Mouse (Mus musculus): ENCODE measurements at regions not wholly inside any gene's neighbourhood (a gene's known extent, or its start where the extent isn't known, plus 50 kb on each side); places are given as distances from the start of the nearest gene placed in this dataset.

- ATAC-seq (ENCODE audit: low FRiP score), result no peak
- Histone ChIP-seq H3K36me3 (no peaks in the 10 kb centered on the region), H3K27me3 (no peaks in the 10 kb centered on the region), H3K4me1 (no peaks in the 10 kb centered on the region), H3K4me2 (replicated peaks) (no peak overlapping the region), H3K4me3 (no peak overlapping the region), H3K9me3 (replicated peaks) (peaks cover 4% of the 10 kb centered on the region; the same call in 1 of the 2 replicates), H3K27ac (no peak overlapping the region), H3K9ac (no peak overlapping the region)
Measured at GRCm38 (mm10) chr7:116596914-116597313, 92.7 kb downstream of the Nucb2 start.

- Histone ChIP-seq H3K27me3 (no peaks in the 10 kb centered on the region), H3K9me3 (replicated peaks) (peaks cover 4% of the 10 kb centered on the region; the same call in 1 of the 2 replicates), H3K36me3 (no peaks in the 10 kb centered on the region), H3K9ac (no peak overlapping the region), H3K27ac (no peak overlapping the region), H3K4me2 (replicated peaks) (no peak overlapping the region), H3K4me1 (no peaks in the 10 kb centered on the region), H3K4me3 (no peak overlapping the region)
- WGBS, result 84% methylated on average over 3 of the region's 3 CpGs
- ATAC-seq (ENCODE audit: low FRiP score), result no peak
Measured at GRCm38 (mm10) chr7:116600340-116600739, 96.2 kb downstream of the Nucb2 start.

DNA sequence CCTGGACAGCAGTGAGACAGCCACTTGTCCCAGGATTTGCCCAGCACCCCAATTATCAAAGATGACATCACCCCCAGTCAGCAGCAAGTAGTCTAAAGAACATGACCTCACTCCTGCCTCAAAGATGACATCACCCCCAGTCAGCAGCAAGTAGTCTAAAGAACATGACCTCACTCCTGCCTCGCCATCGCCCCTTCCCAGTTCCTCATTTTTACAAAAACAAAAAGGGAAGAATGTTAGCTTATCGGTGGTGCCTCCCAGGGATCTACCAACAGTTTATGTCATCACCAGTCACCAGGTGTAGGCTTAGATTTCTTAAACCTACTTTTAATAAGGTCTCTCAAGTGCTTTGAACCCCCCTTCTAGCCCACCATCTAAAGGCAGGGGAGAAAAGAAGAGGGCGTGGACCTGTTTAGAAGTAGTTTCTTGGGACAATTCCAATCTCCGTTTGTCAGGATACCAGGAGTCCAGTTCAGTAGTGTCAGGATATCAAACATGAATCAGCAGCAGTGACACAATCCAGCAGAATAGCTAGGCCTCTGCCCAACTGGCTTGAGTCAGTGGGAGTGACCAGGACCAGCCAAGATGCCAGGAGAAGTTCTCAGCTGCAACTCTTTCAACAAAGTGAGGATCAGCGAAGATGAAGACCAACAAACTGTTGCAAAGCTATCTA is 99.1 kb downstream of the Nucb2 start:
- peaks cover 5% of the 10 kb centered on the region for H3K4me1 ChIP-seq
- no peak overlapping the region for H3K27ac ChIP-seq
- H3K9me3 ChIP-seq (replicated peaks), result peaks cover 4% of the 10 kb centered on the region; the same call in 1 of the 2 replicates
- H3K36me3 ChIP-seq, result no peaks in the 10 kb centered on the region
- H3K4me2 ChIP-seq (replicated peaks), result no peak overlapping the region
- no peak overlapping the region for H3K4me3 ChIP-seq
- no peak overlapping the region for H3K9ac ChIP-seq
- ATAC-seq (ENCODE audit: low FRiP score), result no peak
- 90% methylated on average over 6 of the region's 6 CpGs for WGBS
- H3K27me3 ChIP-seq, result 0 out of 2 replicates have a peak, but pooled peaks cover 2% of the 10 kb centered on the region

GRCm38 (mm10) chr7:116603840-116604194 is 99.6 kb downstream of the Nucb2 start:
- 87% methylated on average over 3 of the region's 3 CpGs for WGBS
- Histone ChIP-seq H3K36me3 (no peaks in the 10 kb centered on the region), H3K4me3 (no peak overlapping the region), H3K4me2 (replicated peaks) (no peak overlapping the region), H3K4me1 (peaks cover 5% of the 10 kb centered on the region), H3K9me3 (replicated peaks) (peaks cover 4% of the 10 kb centered on the region; the same call in 1 of the 2 replicates), H3K27ac (no peak overlapping the region), H3K27me3 (0 out of 2 replicates have a peak, but pooled peaks cover 2% of the 10 kb centered on the region), H3K9ac (no peak overlapping the region)
- no peak for ATAC-seq (ENCODE audit: low FRiP score)

- Histone ChIP-seq H3K9ac (no peak overlapping the region), H3K4me1 (peaks cover 5% of the 10 kb centered on the region), H3K4me3 (no peak overlapping the region), H3K4me2 (replicated peaks) (no peak overlapping the region), H3K27me3 (0 out of 2 replicates have a peak, but pooled peaks cover 2% of the 10 kb centered on the region), H3K9me3 (replicated peaks) (no peaks in the 10 kb centered on the region), H3K36me3 (no peaks in the 10 kb centered on the region), H3K27ac (no peak overlapping the region)
- no peak for ATAC-seq (ENCODE audit: low FRiP score)
- WGBS, result 89% methylated on average over 6 of the region's 6 CpGs
Measured at GRCm38 (mm10) chr7:116606255-116606654, 102.1 kb downstream of the Nucb2 start.

- Histone ChIP-seq H3K4me2 (replicated peaks) (no peak overlapping the region), H3K27ac (no peak overlapping the region), H3K4me1 (peaks cover 5% of the 10 kb centered on the region), H3K36me3 (no peaks in the 10 kb centered on the region), H3K27me3 (0 out of 2 replicates have a peak, but pooled peaks cover 2% of the 10 kb centered on the region), H3K9me3 (replicated peaks) (no peaks in the 10 kb centered on the region), H3K4me3 (no peak overlapping the region), H3K9ac (no peak overlapping the region)
- WGBS, result 71% methylated on average over 6 of the region's 6 CpGs
- ATAC-seq (ENCODE audit: low FRiP score), result no peak
Measured at GRCm38 (mm10) chr7:116606751-116607483, 102.7 kb downstream of the Nucb2 start.

DNA sequence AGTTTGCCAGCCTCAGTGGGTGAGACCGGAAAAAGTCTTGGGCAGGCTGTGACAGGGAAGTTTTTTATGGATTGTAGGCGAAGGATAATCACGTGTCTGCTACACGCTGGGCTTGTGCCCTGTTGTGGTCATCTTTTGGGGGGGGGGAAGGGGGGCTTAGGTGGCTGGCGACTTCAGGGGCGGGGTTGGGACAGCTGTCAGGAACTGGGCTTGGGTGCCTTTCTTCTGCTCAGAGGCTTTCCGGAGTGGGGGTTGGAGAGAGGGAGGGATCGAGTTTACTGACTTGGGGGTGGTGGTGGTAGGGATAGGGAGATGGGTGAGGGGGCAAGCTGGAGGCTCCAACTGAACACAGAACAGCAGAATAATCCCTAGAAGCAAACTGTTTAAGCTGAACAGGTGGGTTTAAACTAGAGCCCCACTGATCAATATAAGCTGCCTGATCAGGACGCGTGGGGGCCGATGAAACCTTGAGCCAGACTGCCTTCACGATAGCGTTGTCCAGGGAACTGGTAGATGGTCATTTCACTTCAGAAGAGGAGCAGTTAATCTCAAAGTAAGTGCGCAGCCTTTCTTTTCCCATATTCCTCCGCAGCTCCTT is 103.6 kb downstream of the Nucb2 start:
- Histone ChIP-seq H3K27ac (no peak overlapping the region), H3K36me3 (no peaks in the 10 kb centered on the region), H3K4me1 (peaks cover 5% of the 10 kb centered on the region), H3K4me2 (replicated peaks) (peak overlapping the region; percentile 58), H3K9ac (0 out of 2 replicates have a peak overlapping the region, but pooled peaks have one; percentile 18), H3K9me3 (replicated peaks) (no peaks in the 10 kb centered on the region), H3K4me3 (peak overlapping the region; percentile 24; the same call in 1 of the 2 replicates), H3K27me3 (0 out of 2 replicates have a peak, but pooled peaks cover 2% of the 10 kb centered on the region)
- ATAC-seq (ENCODE audit: low FRiP score), result no peak
- 11% methylated on average over 15 of the region's 15 CpGs for WGBS

- Histone ChIP-seq H3K27me3 (0 out of 2 replicates have a peak, but pooled peaks cover 2% of the 10 kb centered on the region), H3K4me1 (peaks cover 5% of the 10 kb centered on the region), H3K4me3 (peak overlapping the region; percentile 24; the same call in 1 of the 2 replicates), H3K36me3 (no peaks in the 10 kb centered on the region), H3K9me3 (replicated peaks) (no peaks in the 10 kb centered on the region), H3K27ac (no peak overlapping the region), H3K9ac (0 out of 2 replicates have a peak overlapping the region, but pooled peaks have one; percentile 18), H3K4me2 (replicated peaks) (peak overlapping the region; percentile 58)
- peak; percentile 54 for ATAC-seq (ENCODE audit: low FRiP score)
- 27% methylated on average over 15 of the region's 15 CpGs for WGBS
Measured at GRCm38 (mm10) chr7:116608350-116609085, 104.3 kb downstream of the Nucb2 start.

DNA sequence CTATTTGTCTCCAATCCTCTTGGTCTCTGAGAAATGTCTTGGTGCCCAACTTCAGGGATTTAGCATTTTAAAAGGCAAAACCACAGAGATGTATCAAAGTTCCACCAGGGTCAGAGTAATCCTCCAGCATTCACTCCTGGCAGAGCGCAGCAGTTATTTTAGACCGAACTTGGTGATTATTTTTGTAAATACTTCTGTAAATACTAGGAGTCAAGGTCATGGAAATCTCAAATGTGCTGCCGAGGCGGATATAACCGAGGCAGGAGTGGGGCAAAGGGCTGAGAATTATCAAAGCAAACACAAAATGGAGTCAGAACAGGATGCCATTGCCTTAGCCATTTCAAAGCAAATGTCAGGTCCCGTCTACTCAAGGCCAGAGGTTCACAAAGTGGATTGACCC is 105.2 kb downstream of the Nucb2 start:
- 0 out of 2 replicates have a peak, but pooled peaks cover 2% of the 10 kb centered on the region for H3K27me3 ChIP-seq
- peaks cover 5% of the 10 kb centered on the region for H3K4me1 ChIP-seq
- WGBS, result 87% methylated on average over 6 of the region's 6 CpGs
- no peak overlapping the region for H3K27ac ChIP-seq
- H3K4me2 ChIP-seq (replicated peaks), result no peak overlapping the region
- ATAC-seq (ENCODE audit: low FRiP score), result no peak
- no peaks in the 10 kb centered on the region for H3K9me3 ChIP-seq (replicated peaks)
- no peak overlapping the region for H3K4me3 ChIP-seq
- no peak overlapping the region for H3K9ac ChIP-seq
- H3K36me3 ChIP-seq, result no peaks in the 10 kb centered on the region

DNA sequence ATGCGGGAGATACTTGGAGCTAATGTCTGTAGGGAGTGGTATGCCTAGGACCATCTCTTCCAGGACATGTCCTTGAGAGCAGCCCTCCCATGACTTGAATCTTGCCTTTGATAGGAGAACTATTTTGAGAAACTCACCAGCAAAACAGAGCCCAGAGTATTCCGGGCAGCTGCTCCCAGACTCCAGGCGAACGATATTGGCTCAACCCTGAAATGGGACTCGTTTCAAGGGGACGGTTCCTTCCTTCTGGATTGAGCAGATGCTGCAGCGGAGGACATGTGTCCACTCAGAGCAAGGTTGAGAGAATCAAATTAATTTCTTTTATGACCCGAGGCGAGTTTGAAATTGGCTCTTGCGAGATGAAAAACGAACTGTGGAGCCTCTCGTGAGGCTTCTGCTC is 105.7 kb downstream of the Nucb2 start:
- 88% methylated on average over 12 of the region's 12 CpGs for WGBS
- Histone ChIP-seq H3K27ac (no peak overlapping the region), H3K27me3 (0 out of 2 replicates have a peak, but pooled peaks cover 2% of the 10 kb centered on the region), H3K4me1 (peaks cover 5% of the 10 kb centered on the region), H3K4me3 (no peak overlapping the region), H3K9ac (no peak overlapping the region), H3K4me2 (replicated peaks) (no peak overlapping the region), H3K36me3 (no peaks in the 10 kb centered on the region), H3K9me3 (replicated peaks) (no peaks in the 10 kb centered on the region)
- no peak for ATAC-seq (ENCODE audit: low FRiP score)

GRCm38 (mm10) chr7:116615984-116616383 is 111.8 kb downstream of the Nucb2 start:
- Histone ChIP-seq H3K9ac (no peak overlapping the region), H3K9me3 (replicated peaks) (no peaks in the 10 kb centered on the region), H3K27ac (no peak overlapping the region), H3K36me3 (no peaks in the 10 kb centered on the region), H3K4me1 (no peaks in the 10 kb centered on the region), H3K4me3 (no peak overlapping the region), H3K4me2 (replicated peaks) (no peak overlapping the region), H3K27me3 (no peaks in the 10 kb centered on the region)
- 73% methylated on average over 3 of the region's 3 CpGs for WGBS
- no peak for ATAC-seq (ENCODE audit: low FRiP score)

GRCm38 (mm10) chr7:116619636-116620035 is 115.5 kb downstream of the Nucb2 start:
- 83% methylated on average over 2 of the region's 2 CpGs for WGBS

More at GRCm38 (mm10) chr7:116619636-116620035, 115.5 kb downstream of the Nucb2 start:
- Histone ChIP-seq H3K4me3 (no peak overlapping the region), H3K36me3 (no peaks in the 10 kb centered on the region), H3K9me3 (replicated peaks) (no peaks in the 10 kb centered on the region), H3K27me3 (no peaks in the 10 kb centered on the region), H3K27ac (no peak overlapping the region), H3K9ac (no peak overlapping the region), H3K4me1 (no peaks in the 10 kb centered on the region), H3K4me2 (replicated peaks) (no peak overlapping the region)
- ATAC-seq (ENCODE audit: low FRiP score), result no peak
